ENCODE assay signal across 21 mouse cellular contexts in genomic region chr7:70410350-70410749, GRCm38 (mm10). TPM values are rescaled to one million over a fixed set of nuclear protein-coding genes. Genes with fewer than 3 reads are reported as not detected.
DNase-seq lines count a peak whose midpoint lies in the region.
"Had no signal": no experiment of that assay in that cellular context is flagged by ENCODE, and none has a peak within 500 bp of the region (broad histone marks: within the 10 kb centered on the region; RNA-seq: fewer than 3 reads in every experiment).

No protein-coding gene starts in this region.

- 50% methylated on average over 3 of the region's 3 CpGs for WGBS in heart, embryonic 10.5 days

- H3K4me3 ChIP-seq in heart, embryonic 10.5 days, result 0 out of 2 replicates have a peak overlapping the region, but pooled peaks have one; percentile 18
- H3K4me3 ChIP-seq: hindbrain, embryonic 12.5 days; limb, embryonic 15.5 days; midbrain, embryonic 15.5 days had no signal

- no peak for DNase-seq in heart, embryonic 10.5 days (ENCODE audit: low spot score)
- no peak for DNase-seq in heart, adult 9 months (ENCODE audit: low spot score in 2 of 2)
- peak; percentile 24 for DNase-seq in 3134 (ENCODE audit: extremely low read depth, insufficient read length, low spot score)
- DNase-seq in fibroblast of lung, adult 2 months (ENCODE audit: low read depth), result peak; percentile 18
- peak; percentile 20 for DNase-seq in skeletal muscle tissue, adult 2 months (ENCODE audit: low read depth, low spot score)
- no peak for DNase-seq in urinary bladder, adult 18-20 months (ENCODE audit: low spot score in 2 of 2)
- no peak for DNase-seq in layer of hippocampus, adult 9-11 months
- DNase-seq: adrenal gland, adult 8-10 months; cerebellum, adult 18-20 months; cerebellum, postnatal 14 days; forebrain, postnatal 0 days; kidney, adult 11 months; left cerebral cortex, postnatal 4 days; lung, postnatal 4 days; right cerebral cortex, adult 18-20 months; right cerebral cortex, postnatal 4 days had no signal

- 0 out of 2 replicates have a peak, but pooled peaks cover 3% of the 10 kb centered on the region for H3K27me3 ChIP-seq in heart, embryonic 10.5 days (ENCODE audit: insufficient read depth, poor library complexity, severe bottlenecking)
- H3K27me3 ChIP-seq: hindbrain, embryonic 12.5 days; limb, embryonic 15.5 days; midbrain, embryonic 15.5 days had no signal

- H3K27ac ChIP-seq in heart, embryonic 10.5 days, result peak overlapping the region; percentile 47; the same call in 1 of the 2 replicates
- H3K27ac ChIP-seq: hindbrain, embryonic 12.5 days; kidney, postnatal 0 days; limb, embryonic 15.5 days; midbrain, embryonic 15.5 days had no signal

- peaks cover 18% of the 10 kb centered on the region for H3K4me1 ChIP-seq in heart, embryonic 10.5 days
- H3K4me1 ChIP-seq: hindbrain, embryonic 12.5 days; limb, embryonic 15.5 days; midbrain, embryonic 15.5 days had no signal

- H3K36me3 ChIP-seq in heart, embryonic 10.5 days, result no peaks in the 10 kb centered on the region
- H3K36me3 ChIP-seq: limb, embryonic 15.5 days; midbrain, embryonic 15.5 days had no signal

- H3K9me3 ChIP-seq in heart, embryonic 10.5 days, result no peaks in the 10 kb centered on the region
- H3K9me3 ChIP-seq: hindbrain, embryonic 12.5 days; limb, embryonic 15.5 days; midbrain, embryonic 15.5 days had no signal

RNA-seq across cellular contexts. Expression of gene Nr2f2, which starts 43.8 kb away (rescaled TPM):
- 16.2 and 48.0 TPM in 2 replicates for polyA plus RNA-seq in heart, embryonic 10.5 days (2016; fragmentation: Nextera tagmentation; extraction: Ambion mirVana)
- polyA plus RNA-seq: activated CD4-positive, CD25-positive, alpha-beta regulatory T cell, adult 4 months had no signal

Comparison
In these comparisons a context has a peak if more than half of its experiments do, and no peak if none do; other contexts are left out.
1. DNase-seq: peak in 3134 (single experiment), fibroblast of lung, adult 2 months (single experiment) and skeletal muscle tissue, adult 2 months (single experiment); none in heart, embryonic 10.5 days (single experiment), heart, adult 9 months (0 of 2), urinary bladder, adult 18-20 months (0 of 2) and layer of hippocampus, adult 9-11 months (single experiment).